Mouse (Mus musculus): Measurements from ENCODE around the gene Fcho2.

The Fcho2 gene

GRCm38 (mm10) chr13:98679230-98679629 lies 136.0 kb downstream of the Fcho2 start:
- DNase-seq (ENCODE audit: low read depth): no peak

DNA sequence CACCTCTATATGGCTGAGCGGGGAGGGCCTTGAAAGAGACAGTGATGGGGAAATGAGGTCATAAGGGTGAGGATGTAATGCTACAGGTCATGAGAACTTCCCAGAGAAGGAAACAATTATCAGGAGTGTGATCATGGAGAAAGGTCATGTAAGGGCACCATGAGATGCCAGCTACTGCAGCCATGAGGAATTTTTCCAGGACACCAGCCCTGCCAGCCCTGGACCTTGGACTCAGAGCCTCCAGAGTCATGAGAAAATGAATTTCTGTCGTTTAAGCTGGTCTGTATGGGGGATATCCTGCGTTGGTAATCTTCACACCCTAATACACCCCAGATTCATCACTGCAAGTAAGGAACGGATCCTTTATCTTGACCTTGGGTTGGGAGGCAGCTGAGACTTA lies 141.3 kb downstream of the Fcho2 start:
- no peak for DNase-seq (ENCODE audit: low read depth)

Data from c-Kit-positive CD71-negative TER-119-negative erythroid progenitor cells, embryonic 14.5 days (primary cell).